ENCODE assay signal across 23 mouse cellular contexts in the genomic region with DNA sequence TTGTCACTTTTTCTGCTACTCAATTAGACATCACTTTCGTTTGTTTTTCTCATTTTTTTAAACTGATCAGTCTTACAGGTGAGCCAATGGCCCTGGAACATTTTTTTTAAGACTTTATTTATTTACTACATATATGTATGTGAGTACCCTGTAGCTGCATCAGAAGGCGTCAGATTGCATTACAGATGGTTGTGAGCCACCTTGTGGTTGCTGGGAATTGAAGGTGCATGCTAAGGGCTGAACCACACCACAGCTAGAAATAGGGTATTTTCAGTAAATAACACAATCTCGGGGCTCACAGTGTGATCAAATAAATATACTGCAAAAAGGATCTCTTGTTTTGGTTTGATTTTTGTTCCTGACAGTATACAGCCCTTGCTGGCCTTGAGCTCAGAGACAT. TPM values are rescaled to one million over a fixed set of nuclear protein-coding genes. Genes with fewer than 3 reads are reported as not detected.
DNase-seq lines count a peak whose midpoint lies in the region; ATAC-seq and TF ChIP-seq lines count a peak whose summit lies in the region.
"Had no signal": no experiment of that assay in that cellular context is flagged by ENCODE, and none has a peak within 500 bp of the region (broad histone marks: within the 10 kb centered on the region; RNA-seq: fewer than 3 reads in every experiment).

No protein-coding gene starts in this region.

- in situ Hi-C loops in CH12.LX (cut with MboI; ENCODE audit: low pct_ligation_motif_present, low pct_unique_long_range_greater_than_20kb, low sequenced_read_pairs), result no loop called here

- TF ChIP-seq RAD21 in CH12.LX (IDR thresholded peaks at IDR 0.05; ENCODE audit: low read depth, low read length), result no peak; the same call in 1 of the 2 replicates

- H3K4me2 ChIP-seq in intestine, postnatal 0 days (replicated peaks; ENCODE audit: low read depth), result no peak overlapping the region
- no peak overlapping the region for H3K4me2 ChIP-seq in intestine, embryonic 16.5 days (ENCODE audit: low read depth, low read length)
- H3K4me2 ChIP-seq in CH12.LX (ENCODE audit: insufficient read depth, low read depth, poor library complexity, severe bottlenecking), result no peak overlapping the region
- H3K4me2 ChIP-seq: heart, embryonic 12.5 days; hindbrain, embryonic 12.5 days had no signal

- H3K27ac ChIP-seq in intestine, postnatal 0 days (ENCODE audit: low read depth, low read length), result no peak overlapping the region
- no peak overlapping the region for H3K27ac ChIP-seq in intestine, embryonic 16.5 days (ENCODE audit: low read length)
- no peak overlapping the region for H3K27ac ChIP-seq in left cerebral cortex, adult 2 months
- H3K27ac ChIP-seq in CH12.LX (ENCODE audit: insufficient read depth, low read depth), result no peak overlapping the region
- H3K27ac ChIP-seq: embryonic facial prominence, embryonic 10.5 days; forebrain, embryonic 10.5 days; hindbrain, embryonic 12.5 days had no signal

- H3K27me3 ChIP-seq in intestine, postnatal 0 days (replicated peaks; ENCODE audit: control insufficient read depth, insufficient read depth, low read length), result no peaks in the 10 kb centered on the region
- H3K27me3 ChIP-seq in intestine, embryonic 16.5 days (replicated peaks; ENCODE audit: control insufficient read depth, insufficient read depth, low read length), result no peaks in the 10 kb centered on the region
- H3K27me3 ChIP-seq in CH12.LX (replicated peaks), result no peaks in the 10 kb centered on the region
- H3K27me3 ChIP-seq: heart, embryonic 12.5 days; hindbrain, embryonic 12.5 days; Patski had no signal

- DNase-seq in left cerebral cortex, adult 2 months (ENCODE audit: extremely low spot score in 1 of 2, low spot score in 2 of 2), result no peak
- DNase-seq in left cerebral cortex, adult 9 months (ENCODE audit: low spot score in 2 of 2), result no peak
- DNase-seq in CH12.LX (ENCODE audit: extremely low read depth) (no peak), NIH3T3 (ENCODE audit: low read depth) (peak; percentile 33), MN1 (ENCODE audit: low spot score) (no peak)
- no peak for DNase-seq in ovary, postnatal 10 days (ENCODE audit: low spot score)
- DNase-seq: adrenal gland, postnatal 14 days; cerebellum, adult 2 months; cerebellum, postnatal 10 days; gastrocnemius, postnatal 25 days; heart, postnatal 4 days had no signal

- TF ChIP-seq POLR2A in CH12.LX (IDR thresholded peaks at IDR 0.05; ENCODE audit: low read depth, low read length), result no peak

- peaks cover 38% of the 10 kb centered on the region for H3K36me3 ChIP-seq in intestine, postnatal 0 days (ENCODE audit: control insufficient read depth, insufficient read depth)
- H3K36me3 ChIP-seq in intestine, embryonic 16.5 days (ENCODE audit: control insufficient read depth, insufficient read depth, low read length), result peaks cover 2% of the 10 kb centered on the region; the same call in 1 of the 2 replicates
- peaks cover 29 to 80% of the 10 kb centered on the region in 2 experiments for H3K36me3 ChIP-seq in CH12.LX (replicated peaks in 1 of 2; ENCODE audit: control insufficient read depth in 1 of 2, insufficient read depth in 1 of 2, low read length in 1 of 2)

- 79% methylated on average over 3 of the region's 3 CpGs for WGBS in intestine, postnatal 0 days
- 80% methylated on average over 3 of the region's 3 CpGs for WGBS in intestine, embryonic 16.5 days

- no peak for ATAC-seq in intestine, postnatal 0 days
- no peak for ATAC-seq in intestine, embryonic 16.5 days
- ATAC-seq: activated CD4-positive, CD25-positive, alpha-beta regulatory T cell, adult 4 months; forebrain, embryonic 14.5 days; hindbrain, embryonic 16.5 days; inflammation-experienced regulatory T-cells, adult 6 months; Patski had no signal

- H3K4me1 ChIP-seq in intestine, postnatal 0 days (replicated peaks; ENCODE audit: control insufficient read depth, insufficient read depth, low read length), result no peaks in the 10 kb centered on the region
- H3K4me1 ChIP-seq in intestine, embryonic 16.5 days (ENCODE audit: control insufficient read depth, insufficient read depth, low read length), result no peaks in the 10 kb centered on the region
- peaks cover 5 to 24% of the 10 kb centered on the region in 2 experiments for H3K4me1 ChIP-seq in CH12.LX (ENCODE audit: control insufficient read depth in 1 of 2, insufficient read depth in 2 of 2)
- H3K4me1 ChIP-seq: embryonic facial prominence, embryonic 10.5 days; forebrain, embryonic 10.5 days; heart, embryonic 12.5 days; hindbrain, embryonic 12.5 days had no signal

- dilution Hi-C loops in CH12.LX (cut with MboI; ENCODE audit: extremely low pct_ligation_motif_present, extremely low pct_unique_long_range_greater_than_20kb, low sequenced_read_pairs), result no loop called here

- TF ChIP-seq CTCF in intestine, postnatal 0 days (IDR thresholded peaks at IDR 0.05; ENCODE audit: low read depth), result peak; percentile 34; the same call in 1 of the 2 replicates
- TF ChIP-seq CTCF in left cerebral cortex, adult 2 months (IDR thresholded peaks at IDR 0.05), result peak; percentile 28
- peak in 1 of 2 experiments; percentile 35; a peak in 1 of 4 replicates for TF ChIP-seq CTCF in CH12.LX (conservative IDR thresholded peaks at IDR 0.05 in 1 of 2, IDR thresholded peaks at IDR 0.05 in 1 of 2; ENCODE audit: low read depth in 2 of 2, low read length in 2 of 2)

- no peaks in the 10 kb centered on the region for H3K9me3 ChIP-seq in intestine, postnatal 0 days (ENCODE audit: control insufficient read depth)
- no peaks in the 10 kb centered on the region for H3K9me3 ChIP-seq in intestine, embryonic 16.5 days (ENCODE audit: control insufficient read depth, low read length)
- H3K9me3 ChIP-seq in CH12.LX (replicated peaks; ENCODE audit: low read length), result no peaks in the 10 kb centered on the region
- H3K9me3 ChIP-seq: embryonic facial prominence, embryonic 10.5 days; forebrain, embryonic 10.5 days; heart, embryonic 12.5 days; hindbrain, embryonic 12.5 days had no signal

- no peaks in the 10 kb centered on the region for H3K79me2 ChIP-seq in CH12.LX (replicated peaks; ENCODE audit: control insufficient read depth, extremely low read depth, insufficient read depth, poor library complexity, severe bottlenecking)

- H3K9ac ChIP-seq in intestine, postnatal 0 days (ENCODE audit: low read depth, low read length), result no peak overlapping the region
- H3K9ac ChIP-seq in intestine, embryonic 16.5 days (ENCODE audit: low read depth, low read length), result no peak overlapping the region
- H3K9ac ChIP-seq in CH12.LX (ENCODE audit: insufficient read depth, low read depth), result no peak overlapping the region
- H3K9ac ChIP-seq: heart, embryonic 12.5 days; hindbrain, embryonic 12.5 days had no signal

- no peak overlapping the region for H3K4me3 ChIP-seq in intestine, postnatal 0 days (ENCODE audit: low read depth, low read length)
- H3K4me3 ChIP-seq in intestine, embryonic 16.5 days (ENCODE audit: low read length), result no peak overlapping the region
- no peak overlapping the region for H3K4me3 ChIP-seq in left cerebral cortex, adult 2 months
- H3K4me3 ChIP-seq in CH12.LX (replicated peaks in 1 of 3; ENCODE audit: low read depth in 2 of 3, low read length in 2 of 3, poor library complexity in 1 of 3), result no peak overlapping the region
- H3K4me3 ChIP-seq: embryonic facial prominence, embryonic 10.5 days; erythroblast, embryonic 14.5 days; forebrain, embryonic 10.5 days; heart, embryonic 12.5 days; hindbrain, embryonic 12.5 days had no signal

- no peak for TF ChIP-seq EP300 in CH12.LX (IDR thresholded peaks at IDR 0.05; ENCODE audit: low read length)

- intact Hi-C loops in left cerebral cortex, adult 2 months (cut with DNase I), result loop anchor here (5.0 kb wide), 2 partner anchors 65 to 170 kb away; partner anchors contain the start of gene Zdhhc4

TF ChIP-seq in CH12.LX, 34 proteins besides CTCF, POLR2A, EP300 and RAD21:
- TF ChIP-seq CHD2 (IDR thresholded peaks at IDR 0.05; ENCODE audit: low read length), result no peak
- no peak for TF ChIP-seq JUN (IDR thresholded peaks at IDR 0.05; ENCODE audit: insufficient read depth, low read depth, low read length)
- peak; percentile 22; the same call in 1 of the 2 replicates for TF ChIP-seq SMC3 (IDR thresholded peaks at IDR 0.05; ENCODE audit: low read depth, low read length)

RNA-seq across cellular contexts. Expression of gene Rac1, which starts 30.4 kb away (rescaled TPM):
- polyA plus RNA-seq in intestine, postnatal 0 days (2015; fragmentation: Nextera tagmentation; extraction: Ambion mirVana), result 375 and 413 TPM in 2 replicates
- polyA plus RNA-seq in intestine, embryonic 16.5 days (2015; fragmentation: Nextera tagmentation; extraction: Ambion mirVana), result 52.6 and 307 TPM in 2 replicates
- 100 to 1,000 TPM; 344 to 351 TPM for total RNA-seq in left cerebral cortex, adult 2 months (2021)
- total RNA-seq in CH12.LX (2012; rRNA removed) (138 and 144 TPM in 2 replicates), CH12.LX (2014; rRNA removed) (199 and 201 TPM in 2 replicates)
- polyA plus RNA-seq in CH12.LX (2012; ENCODE audit: insufficient read length, low read depth), result 222 and 256 TPM in 2 replicates

RNA-seq across cellular contexts. Expression of gene Daglb, which starts 33.1 kb away (rescaled TPM):
- polyA plus RNA-seq in intestine, postnatal 0 days (2015; fragmentation: Nextera tagmentation; extraction: Ambion mirVana), result 10.6 and 11.4 TPM in 2 replicates
- 16.2 and 18.5 TPM in 2 replicates for polyA plus RNA-seq in intestine, embryonic 16.5 days (2015; fragmentation: Nextera tagmentation; extraction: Ambion mirVana)
- total RNA-seq in left cerebral cortex, adult 2 months (2021), result 10 to 100 TPM; 32.5 to 36.1 TPM
- 10.4 and 10.8 TPM in 2 replicates for total RNA-seq in CH12.LX (2012; rRNA removed)
- total RNA-seq in CH12.LX (2014; rRNA removed), result 11.9 and 12.1 TPM in 2 replicates
- polyA plus RNA-seq in CH12.LX (2012; ENCODE audit: insufficient read length, low read depth), result 10.8 and 11.4 TPM in 2 replicates
